12 mouse cellular contexts compared by ENCODE assay signal in the genomic region with DNA sequence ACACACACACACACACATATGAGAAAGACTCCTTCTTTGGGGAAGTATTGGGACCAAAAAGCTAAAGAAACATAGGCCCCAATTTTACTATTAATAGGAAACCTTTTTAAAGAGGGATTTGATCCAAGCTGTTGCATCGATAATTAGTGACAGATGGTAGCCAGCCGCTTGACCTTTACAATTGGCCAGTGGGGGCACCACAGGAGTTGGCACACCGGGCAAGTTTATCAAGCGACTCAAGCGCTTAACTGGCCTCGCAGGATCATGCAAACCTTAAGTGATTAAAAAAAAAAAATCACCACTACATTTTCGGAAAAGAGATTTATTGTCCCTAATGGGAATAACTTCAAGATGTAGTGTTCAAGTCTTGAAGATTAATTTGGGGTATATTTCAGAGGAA. TPM values are rescaled to one million over a fixed set of nuclear protein-coding genes. Genes with fewer than 3 reads are reported as not detected.
DNase-seq lines count a peak whose midpoint lies in the region; ATAC-seq and TF ChIP-seq lines count a peak whose summit lies in the region.
"Had no signal": no experiment of that assay in that cellular context is flagged by ENCODE, and none has a peak within 500 bp of the region (broad histone marks: within the 10 kb centered on the region; RNA-seq: fewer than 3 reads in every experiment).

No protein-coding gene starts in this region.

- H3K27ac ChIP-seq in lung, embryonic 14.5 days (ENCODE audit: low read depth): peak overlapping the region; percentile 83; the same call in 1 of the 2 replicates
- H3K27ac ChIP-seq in limb, embryonic 14.5 days (replicated peaks; ENCODE audit: low read depth, low read length): peak overlapping the region; percentile 50; the same call in 1 of the 2 replicates
- no peak overlapping the region for H3K27ac ChIP-seq in midbrain, embryonic 13.5 days
- no peak overlapping the region for H3K27ac ChIP-seq in forebrain, embryonic 16.5 days (ENCODE audit: low read length)
- H3K27ac ChIP-seq: embryonic facial prominence, embryonic 15.5 days had no signal

- H3K9me3 ChIP-seq in lung, embryonic 14.5 days (ENCODE audit: low read depth, low read length): no peaks in the 10 kb centered on the region
- H3K9me3 ChIP-seq in limb, embryonic 14.5 days (ENCODE audit: control insufficient read depth, low read length): no peaks in the 10 kb centered on the region
- no peaks in the 10 kb centered on the region; the same call in 1 of the 2 replicates for H3K9me3 ChIP-seq in midbrain, embryonic 13.5 days
- H3K9me3 ChIP-seq in forebrain, embryonic 16.5 days (ENCODE audit: control insufficient read depth, low read length): no peaks in the 10 kb centered on the region
- H3K9me3 ChIP-seq: embryonic facial prominence, embryonic 15.5 days; G1E; heart, embryonic 15.5 days had no signal

- no peaks in the 10 kb centered on the region for H3K27me3 ChIP-seq in lung, embryonic 14.5 days (ENCODE audit: insufficient read depth, low read length)
- no peaks in the 10 kb centered on the region for H3K27me3 ChIP-seq in limb, embryonic 14.5 days (ENCODE audit: control insufficient read depth, insufficient read depth, low read length)
- no peaks in the 10 kb centered on the region for H3K27me3 ChIP-seq in midbrain, embryonic 13.5 days
- no peaks in the 10 kb centered on the region for H3K27me3 ChIP-seq in forebrain, embryonic 16.5 days (replicated peaks; ENCODE audit: control insufficient read depth, insufficient read depth, low read length)
- H3K27me3 ChIP-seq: embryonic facial prominence, embryonic 15.5 days; heart, embryonic 15.5 days had no signal

- DNase-seq in heart, adult 11 months: peak; percentile 65
- no peak for DNase-seq in heart, adult 18-20 months
- DNase-seq in lung, embryonic 14.5 days: no peak
- no peak for DNase-seq in lung, postnatal 4 days
- peak; percentile 71 to 79 for DNase-seq in cerebellum, postnatal 14 days
- no peak for DNase-seq in limb, embryonic 14.5 days (ENCODE audit: low spot score)

- peaks cover 4% of the 10 kb centered on the region; the same call in 1 of the 2 replicates for H3K4me1 ChIP-seq in lung, embryonic 14.5 days (ENCODE audit: insufficient read depth)
- peaks cover 8% of the 10 kb centered on the region; the same call in 1 of the 2 replicates for H3K4me1 ChIP-seq in limb, embryonic 14.5 days (ENCODE audit: control insufficient read depth, insufficient read depth, low read length)
- H3K4me1 ChIP-seq in midbrain, embryonic 13.5 days (replicated peaks): no peaks in the 10 kb centered on the region
- no peaks in the 10 kb centered on the region for H3K4me1 ChIP-seq in forebrain, embryonic 16.5 days (replicated peaks; ENCODE audit: control insufficient read depth, insufficient read depth, low read length)
- H3K4me1 ChIP-seq: embryonic facial prominence, embryonic 15.5 days had no signal

- ATAC-seq in lung, embryonic 14.5 days (ENCODE audit: insufficient read depth): no peak
- no peak for ATAC-seq in limb, embryonic 14.5 days (ENCODE audit: low FRiP score, low read depth)
- no peak for ATAC-seq in midbrain, embryonic 13.5 days
- ATAC-seq in forebrain, embryonic 16.5 days: no peak

- no peaks in the 10 kb centered on the region for H3K36me3 ChIP-seq in lung, embryonic 14.5 days (ENCODE audit: insufficient read depth)
- H3K36me3 ChIP-seq in limb, embryonic 14.5 days (ENCODE audit: control insufficient read depth, insufficient read depth, low read length): no peaks in the 10 kb centered on the region
- no peaks in the 10 kb centered on the region for H3K36me3 ChIP-seq in midbrain, embryonic 13.5 days
- H3K36me3 ChIP-seq in forebrain, embryonic 16.5 days (ENCODE audit: control insufficient read depth, insufficient read depth): no peaks in the 10 kb centered on the region
- H3K36me3 ChIP-seq: embryonic facial prominence, embryonic 15.5 days; G1E; heart, embryonic 15.5 days had no signal

- TF ChIP-seq POLR2A in limb, embryonic 14.5 days (IDR thresholded peaks at IDR 0.05; ENCODE audit: borderline replicate concordance, extremely low read depth, insufficient read depth, insufficient read length): no peak

- no peak for TF ChIP-seq CTCF in lung, embryonic 14.5 days (IDR thresholded peaks at IDR 0.05; ENCODE audit: low read depth)

- no peak overlapping the region for H3K4me3 ChIP-seq in lung, embryonic 14.5 days (ENCODE audit: low read depth, low read length)
- H3K4me3 ChIP-seq in limb, embryonic 14.5 days (replicated peaks; ENCODE audit: low read length): no peak overlapping the region
- no peak overlapping the region for H3K4me3 ChIP-seq in midbrain, embryonic 13.5 days (replicated peaks)
- H3K4me3 ChIP-seq in forebrain, embryonic 16.5 days (replicated peaks; ENCODE audit: low read length): no peak overlapping the region
- H3K4me3 ChIP-seq: embryonic facial prominence, embryonic 15.5 days; heart, embryonic 15.5 days had no signal

- H3K4me2 ChIP-seq in lung, embryonic 14.5 days: no peak overlapping the region
- no peak overlapping the region for H3K4me2 ChIP-seq in limb, embryonic 14.5 days (replicated peaks; ENCODE audit: low read depth, low read length, severe bottlenecking)
- no peak overlapping the region for H3K4me2 ChIP-seq in midbrain, embryonic 13.5 days (replicated peaks)
- no peak overlapping the region for H3K4me2 ChIP-seq in forebrain, embryonic 16.5 days (ENCODE audit: low read length)
- H3K4me2 ChIP-seq: embryonic facial prominence, embryonic 15.5 days; heart, embryonic 15.5 days had no signal

- peak overlapping the region; percentile 20; the same call in 1 of the 2 replicates for H3K9ac ChIP-seq in lung, embryonic 14.5 days
- no peak overlapping the region for H3K9ac ChIP-seq in limb, embryonic 14.5 days (ENCODE audit: low read depth, low read length, severe bottlenecking)
- no peak overlapping the region for H3K9ac ChIP-seq in midbrain, embryonic 13.5 days (replicated peaks)
- no peak overlapping the region for H3K9ac ChIP-seq in forebrain, embryonic 16.5 days (replicated peaks; ENCODE audit: low read depth, low read length)
- H3K9ac ChIP-seq: embryonic facial prominence, embryonic 15.5 days; heart, embryonic 15.5 days had no signal

- 84% methylated on average over 7 of the region's 7 CpGs for WGBS in lung, embryonic 14.5 days
- 38% methylated on average over 7 of the region's 7 CpGs for WGBS in limb, embryonic 14.5 days
- WGBS in midbrain, embryonic 13.5 days: 89% methylated on average over 7 of the region's 7 CpGs
- 92% methylated on average over 7 of the region's 7 CpGs for WGBS in forebrain, embryonic 16.5 days

RNA-seq across cellular contexts. Expression of a gene that starts 11.2 kb away (rescaled TPM):
- 10 to 100 TPM; 51.2 to 52.9 TPM for total RNA-seq in heart, adult 18-20 months (2021)
- polyA plus RNA-seq in lung, embryonic 14.5 days (2014; fragmentation: Nextera tagmentation; extraction: Ambion mirVana): 144 and 147 TPM in 2 replicates
- 9.4 and 9.8 TPM in 2 replicates for polyA plus RNA-seq in limb, embryonic 14.5 days (2012; rRNA removed)
- 95.5 and 101 TPM in 2 replicates for polyA plus RNA-seq in limb, embryonic 14.5 days (2014; fragmentation: Nextera tagmentation; extraction: Ambion mirVana)
- 74.3 and 84.0 TPM in 2 replicates for polyA plus RNA-seq in midbrain, embryonic 13.5 days (2015; fragmentation: Nextera tagmentation; extraction: Ambion mirVana)
- 51.0 and 59.0 TPM in 2 replicates for polyA plus RNA-seq in forebrain, embryonic 16.5 days (2015; fragmentation: Nextera tagmentation; extraction: Ambion mirVana)

RNA-seq across cellular contexts. Expression of a gene that starts 17.1 kb away (rescaled TPM):
- 1 to 10 TPM; 2.4 to 2.5 TPM for total RNA-seq in heart, adult 18-20 months (2021)
- 10.0 and 13.9 TPM in 2 replicates for polyA plus RNA-seq in lung, embryonic 14.5 days (2014; fragmentation: Nextera tagmentation; extraction: Ambion mirVana)
- polyA plus RNA-seq in limb, embryonic 14.5 days (2012; rRNA removed): 30.0 and 33.8 TPM in 2 replicates
- polyA plus RNA-seq in limb, embryonic 14.5 days (2014; fragmentation: Nextera tagmentation; extraction: Ambion mirVana): 6.8 and 10.4 TPM in 2 replicates
- polyA plus RNA-seq in midbrain, embryonic 13.5 days (2015; fragmentation: Nextera tagmentation; extraction: Ambion mirVana): 2.1 and 3.1 TPM in 2 replicates
- polyA plus RNA-seq in forebrain, embryonic 16.5 days (2015; fragmentation: Nextera tagmentation; extraction: Ambion mirVana): 2.2 and 2.8 TPM in 2 replicates

RNA-seq across cellular contexts. Expression of a gene that starts 18.4 kb away (rescaled TPM):
- total RNA-seq in heart, adult 18-20 months (2021): 1 to 10 TPM; 2.0 to 4.1 TPM
- 4.2 and 4.9 TPM in 2 replicates for polyA plus RNA-seq in lung, embryonic 14.5 days (2014; fragmentation: Nextera tagmentation; extraction: Ambion mirVana)
- 6.1 and 13.9 TPM in 2 replicates for polyA plus RNA-seq in limb, embryonic 14.5 days (2012; rRNA removed)
- polyA plus RNA-seq in limb, embryonic 14.5 days (2014; fragmentation: Nextera tagmentation; extraction: Ambion mirVana): 1.2 and 5.3 TPM in 2 replicates
- polyA plus RNA-seq in midbrain, embryonic 13.5 days (2015; fragmentation: Nextera tagmentation; extraction: Ambion mirVana): 0.93 and 1.7 TPM in 2 replicates
- 1.2 and 3.4 TPM in 2 replicates for polyA plus RNA-seq in forebrain, embryonic 16.5 days (2015; fragmentation: Nextera tagmentation; extraction: Ambion mirVana)

RNA-seq across cellular contexts. Expression of a gene that starts 18.6 kb away (rescaled TPM):
- 10 to 100 TPM; 10.2 to 10.9 TPM for total RNA-seq in heart, adult 18-20 months (2021)
- polyA plus RNA-seq in lung, embryonic 14.5 days (2014; fragmentation: Nextera tagmentation; extraction: Ambion mirVana): 7.8 and 12.2 TPM in 2 replicates
- 17.8 and 25.9 TPM in 2 replicates for polyA plus RNA-seq in limb, embryonic 14.5 days (2012; rRNA removed)
- 5.3 and 8.5 TPM in 2 replicates for polyA plus RNA-seq in limb, embryonic 14.5 days (2014; fragmentation: Nextera tagmentation; extraction: Ambion mirVana)
- polyA plus RNA-seq in midbrain, embryonic 13.5 days (2015; fragmentation: Nextera tagmentation; extraction: Ambion mirVana): 3.3 and 4.5 TPM in 2 replicates
- 2.1 and 2.6 TPM in 2 replicates for polyA plus RNA-seq in forebrain, embryonic 16.5 days (2015; fragmentation: Nextera tagmentation; extraction: Ambion mirVana)
- polyA plus RNA-seq: inflammation-experienced regulatory T-cells, adult 6 months had no signal

RNA-seq across cellular contexts. Expression of a gene that starts 21.4 kb away (rescaled TPM):
- total RNA-seq in heart, adult 18-20 months (2021): 10 to 100 TPM; 18.2 to 25.6 TPM
- polyA plus RNA-seq in lung, embryonic 14.5 days (2014; fragmentation: Nextera tagmentation; extraction: Ambion mirVana): 14.9 TPM in 2 replicates
- polyA plus RNA-seq in limb, embryonic 14.5 days (2012; rRNA removed): 38.9 and 60.8 TPM in 2 replicates
- 6.9 and 10.0 TPM in 2 replicates for polyA plus RNA-seq in limb, embryonic 14.5 days (2014; fragmentation: Nextera tagmentation; extraction: Ambion mirVana)
- 4.1 and 7.5 TPM in 2 replicates for polyA plus RNA-seq in midbrain, embryonic 13.5 days (2015; fragmentation: Nextera tagmentation; extraction: Ambion mirVana)
- polyA plus RNA-seq in forebrain, embryonic 16.5 days (2015; fragmentation: Nextera tagmentation; extraction: Ambion mirVana): 2.1 and 6.2 TPM in 2 replicates

Comparison
In these comparisons a context has a peak if more than half of its experiments do, and no peak if none do; other contexts are left out.
1. DNase-seq: peak in heart, adult 11 months (single experiment) and cerebellum, postnatal 14 days (2 of 2); none in heart, adult 18-20 months (0 of 2), lung, embryonic 14.5 days (single experiment), lung, postnatal 4 days (0 of 2) and limb, embryonic 14.5 days (single experiment).
2. H3K27ac ChIP-seq: peak in lung, embryonic 14.5 days (single experiment) and limb, embryonic 14.5 days (single experiment); none in midbrain, embryonic 13.5 days (single experiment) and forebrain, embryonic 16.5 days (single experiment).